Mouse (Mus musculus) cerebellum, postnatal 10 days (tissue): ENCODE measurements around the gene Gm5965.
"Not testable (repeated sequence)": the region's sequence is repeated elsewhere in the genome, so short reads cannot be mapped to it uniquely, and the experiment has no call there.

Experiments used
- DNase-seq, 2 experiments: peaks; one replicate each; pipeline ENCODE4 v3.0.0; 2021; ENCODE audit warnings: mixed read lengths in 2 of 2

The Gm5965 gene

DNA sequence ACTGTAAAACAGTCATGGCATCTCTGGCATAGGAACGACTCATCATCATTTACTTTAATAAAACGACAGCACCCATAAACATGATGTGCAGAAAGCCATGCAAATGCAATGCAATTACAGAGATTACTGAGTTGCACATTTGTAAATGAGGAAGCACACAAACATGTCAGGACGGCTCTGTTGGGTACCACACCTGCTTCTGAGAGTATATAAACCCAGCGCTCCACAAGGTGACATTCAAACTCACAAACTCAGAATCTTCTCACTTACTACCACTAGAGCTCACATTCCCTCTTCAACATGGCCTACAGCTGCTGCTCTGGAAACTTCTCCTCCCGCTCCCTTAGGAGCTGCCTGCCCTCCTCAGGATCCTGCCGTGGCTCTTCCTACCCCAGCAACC is at the start of gene Gm5965:
TSS of gene Gm5965 (plus strand) at position 301 of the 400 bp plus-strand sequence.
- DNase-seq: no peak

DNA sequence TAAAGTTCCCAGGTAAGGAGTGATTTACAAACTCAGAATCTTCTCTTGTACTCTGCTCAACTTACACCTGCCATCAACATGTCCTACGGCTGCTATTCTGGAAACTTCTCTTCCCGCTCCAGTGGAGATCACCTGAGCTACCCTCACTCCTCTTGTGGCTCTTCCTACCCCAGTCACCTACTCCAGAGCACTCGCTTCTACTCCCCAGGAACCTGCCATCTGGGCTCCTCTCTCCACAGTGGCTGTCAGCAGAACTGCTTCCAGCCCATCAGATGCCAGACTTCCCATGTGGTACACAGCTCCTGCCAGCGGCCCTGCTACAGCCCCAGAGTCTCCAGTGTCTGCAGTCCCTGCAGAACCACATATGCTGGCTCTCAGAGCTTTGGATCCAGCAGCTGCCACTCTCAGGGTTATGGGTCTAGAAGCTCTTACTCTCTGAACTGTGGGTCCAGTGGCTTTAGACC is 48.9 kb upstream of the Gm5965 start, which contains the start of gene Krtap13-1:
TSS of gene Krtap13-1 (plus strand) at position 51 of the 464 bp plus-strand sequence.
- DNase-seq: peak; percentile 70 to 85

DNA sequence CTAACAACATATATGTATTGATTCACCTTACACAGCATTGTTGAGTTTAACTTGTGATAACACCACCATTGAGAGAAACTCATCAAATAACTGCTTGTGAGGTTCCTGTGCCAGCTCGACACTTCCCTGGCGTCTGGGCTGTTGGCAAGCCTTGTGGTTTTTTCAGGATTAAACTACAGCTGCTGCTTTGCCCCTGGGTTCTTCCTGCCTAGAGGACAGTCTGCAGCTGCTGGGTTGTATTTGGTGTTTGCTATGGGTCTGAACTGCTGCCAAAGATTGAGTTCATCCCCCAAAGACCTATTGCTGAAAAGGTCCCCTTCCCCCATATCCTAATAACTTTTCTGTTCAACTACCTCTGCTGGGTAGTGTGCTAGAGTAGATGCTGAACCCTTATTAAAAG is 42.3 kb upstream of the Gm5965 start:
- peak; percentile 42 to 54 for DNase-seq

DNA sequence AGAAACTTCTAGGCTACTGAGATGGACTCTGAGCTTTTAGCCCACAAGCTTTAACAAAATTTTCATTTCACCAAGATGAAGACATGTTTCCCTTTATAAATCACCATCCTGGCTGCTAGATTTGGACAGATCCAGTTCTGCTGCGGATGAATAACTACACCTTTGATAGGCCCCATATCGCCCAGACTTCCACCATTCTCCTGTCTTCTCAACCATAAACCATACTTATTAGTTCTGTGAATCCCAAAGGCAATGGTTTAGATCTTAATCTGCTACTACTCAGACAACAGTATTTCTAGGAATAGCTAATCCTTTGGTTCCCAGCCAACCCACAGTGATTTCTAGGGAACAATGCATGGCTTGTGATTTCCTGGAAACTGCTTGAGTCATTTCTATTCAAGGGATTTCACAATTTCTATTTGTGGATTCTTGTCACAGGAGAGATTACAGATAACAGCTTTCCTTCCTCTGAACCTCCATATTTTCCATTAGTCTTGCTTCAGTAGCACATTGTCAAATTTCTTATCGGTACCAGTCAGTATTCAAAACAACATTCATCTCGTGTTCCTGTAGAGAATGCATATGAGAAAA is 32.9 kb upstream of the Gm5965 start:
- peak; percentile 12 to 14 for DNase-seq

DNA sequence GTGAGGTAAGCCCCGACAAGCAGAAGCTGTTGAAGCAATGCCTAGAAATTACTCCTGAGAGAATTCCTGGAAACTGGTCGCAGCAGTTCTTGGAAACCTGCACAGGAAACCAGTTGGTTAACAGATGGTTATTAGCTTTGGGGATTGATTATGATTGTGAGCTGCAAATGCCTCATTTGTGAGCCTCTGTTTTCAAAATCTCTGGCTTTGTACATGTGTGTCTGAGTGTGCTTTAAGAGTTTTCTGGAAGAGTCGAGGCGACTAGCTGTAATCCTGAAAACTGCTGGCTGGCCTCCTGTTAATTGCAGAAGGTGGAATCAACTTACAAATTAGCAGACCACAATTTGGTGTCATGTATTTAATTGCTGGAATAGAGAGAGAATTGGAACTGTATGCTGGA is 29.8 kb upstream of the Gm5965 start:
- peak; percentile 24 to 38 for DNase-seq

DNA sequence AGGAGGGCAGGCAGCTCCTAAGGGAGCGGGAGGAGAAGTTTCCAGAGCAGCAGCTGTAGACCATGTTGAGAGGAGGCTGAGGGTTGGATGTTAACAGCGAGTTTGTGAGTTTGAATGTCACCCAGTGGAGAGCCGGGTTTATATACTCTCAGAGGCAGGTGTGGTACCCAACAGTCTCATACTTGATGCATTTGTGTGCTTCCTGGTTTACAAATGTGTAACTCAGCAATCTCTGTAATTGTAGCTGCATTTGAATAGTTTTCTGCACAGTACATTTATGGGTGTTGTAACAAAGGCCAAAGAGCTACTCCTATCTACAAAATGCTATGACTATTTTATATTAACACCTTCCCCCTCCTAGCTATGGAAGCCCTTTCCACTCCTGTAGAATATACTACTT is 26.2 kb upstream of the Gm5965 start, which contains the start of gene Krtap13:
TSS of gene Krtap13 (minus strand) at position 101 of the 400 bp plus-strand sequence.
- not testable (repeated sequence) for DNase-seq

DNA sequence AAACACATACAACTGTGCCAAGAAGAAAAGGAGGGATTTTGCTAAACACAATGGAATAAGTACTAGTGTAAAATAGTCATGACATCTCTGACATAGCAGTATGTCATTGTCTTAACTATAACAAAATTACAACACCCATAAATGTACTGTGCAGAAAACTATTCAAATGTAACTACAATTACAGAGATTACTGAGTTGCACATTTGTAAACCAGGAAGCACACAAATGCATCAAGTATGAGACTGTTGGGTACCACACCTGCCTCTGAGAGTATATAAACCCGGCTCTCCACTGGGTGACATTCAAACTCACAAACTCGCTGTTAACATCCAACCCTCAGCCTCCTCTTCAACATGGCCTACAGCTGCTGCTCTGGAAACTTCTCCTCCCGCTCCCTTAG is 19.1 kb upstream of the Gm5965 start, which contains the start of gene 2310034C09Rik:
TSS of gene 2310034C09Rik (plus strand) at position 301 of the 400 bp plus-strand sequence.
- not testable (repeated sequence) for DNase-seq

DNA sequence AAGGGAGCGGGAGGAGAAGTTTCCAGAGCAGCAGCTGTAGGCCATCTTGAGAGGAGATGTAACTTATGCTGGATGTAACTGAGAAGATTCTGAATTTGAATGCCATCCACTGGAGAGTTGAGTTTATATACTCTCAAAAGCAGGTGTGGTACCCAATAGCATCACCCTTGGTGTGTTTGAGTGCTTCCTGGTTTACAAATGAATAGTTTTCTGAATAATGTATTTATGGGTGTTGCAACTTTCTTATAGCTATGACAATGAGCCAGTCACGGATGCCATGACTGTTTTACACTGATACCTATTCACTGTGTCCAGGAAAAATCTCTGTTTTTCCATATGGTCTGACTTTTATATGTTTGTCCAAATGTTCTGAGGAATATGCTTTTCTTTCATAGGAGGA is 3.6 kb upstream of the Gm5965 start, which contains the start of gene 2310057N15Rik:
TSS of gene 2310057N15Rik (minus strand) at position 101 of the 400 bp plus-strand sequence.
- DNase-seq: no peak

DNA sequence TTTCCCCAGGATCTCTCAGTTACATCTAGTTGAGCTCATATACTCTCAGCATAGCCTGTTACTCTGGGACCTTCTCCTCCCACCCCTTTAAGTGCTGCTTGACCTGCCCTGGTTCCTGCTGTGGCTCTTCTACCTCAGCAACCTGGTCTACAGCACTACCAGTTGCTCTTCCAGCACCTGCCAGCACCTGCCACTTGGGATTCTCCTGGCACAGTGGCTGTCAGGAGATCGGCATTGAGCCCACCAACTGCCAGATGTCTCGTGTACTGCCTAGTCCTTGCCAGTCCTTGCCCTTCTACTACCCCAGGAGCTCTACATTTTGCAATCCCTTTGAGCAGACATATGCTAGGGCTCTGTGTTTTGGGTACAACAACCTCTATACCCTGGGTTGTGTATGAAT is 9.1 kb downstream of the Gm5965 start:
- peak; percentile 78 to 87 for DNase-seq

DNA sequence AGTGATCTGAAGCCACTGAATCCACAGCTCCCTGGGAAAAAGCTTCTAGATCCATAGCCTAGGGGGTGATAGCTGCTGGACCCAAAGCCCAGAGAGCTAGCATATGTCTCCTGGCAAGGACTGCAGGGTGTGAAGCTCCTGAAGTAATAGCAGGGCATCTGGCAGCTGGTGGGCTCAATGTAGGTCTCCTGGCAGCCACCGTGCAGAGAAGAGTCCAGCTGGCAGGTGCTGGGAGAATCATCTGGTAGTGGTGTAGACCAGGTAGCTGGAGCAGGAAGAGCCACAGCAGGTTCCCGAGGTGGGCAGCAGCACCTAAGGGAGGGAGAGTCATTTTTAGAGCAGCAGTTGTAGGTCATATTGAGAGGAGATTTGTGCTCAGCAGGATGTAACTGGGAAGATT is 34.1 kb downstream of the Gm5965 start, which contains the start of gene Gm20741:
TSS of gene Gm20741 (minus strand) at position 394 of the 400 bp plus-strand sequence.
- peak; percentile 72 to 83 for DNase-seq

DNA sequence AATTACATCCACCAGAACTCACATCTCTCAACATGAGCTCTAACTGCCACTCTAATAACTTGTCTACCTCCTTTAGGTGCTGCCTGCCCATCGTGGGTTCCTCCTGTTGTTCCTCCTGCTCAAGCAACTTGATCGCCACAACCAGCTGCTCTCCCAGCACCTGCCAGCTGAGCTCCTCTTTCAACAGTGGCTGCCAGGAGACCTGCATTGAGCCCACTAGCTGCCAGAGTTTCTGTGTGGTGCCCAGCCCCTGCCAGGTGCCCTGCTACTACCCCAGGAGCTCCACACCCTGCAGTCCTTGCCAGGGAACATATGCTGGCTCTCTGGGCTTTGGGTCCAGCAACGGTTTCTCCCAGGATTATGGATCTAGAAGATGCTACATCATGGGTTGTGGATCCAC is 42.4 kb downstream of the Gm5965 start, which contains the start of gene Krtap15:
TSS of gene Krtap15 (plus strand) at position 150 of the 400 bp plus-strand sequence.
- DNase-seq: peak; percentile 43 to 69

DNA sequence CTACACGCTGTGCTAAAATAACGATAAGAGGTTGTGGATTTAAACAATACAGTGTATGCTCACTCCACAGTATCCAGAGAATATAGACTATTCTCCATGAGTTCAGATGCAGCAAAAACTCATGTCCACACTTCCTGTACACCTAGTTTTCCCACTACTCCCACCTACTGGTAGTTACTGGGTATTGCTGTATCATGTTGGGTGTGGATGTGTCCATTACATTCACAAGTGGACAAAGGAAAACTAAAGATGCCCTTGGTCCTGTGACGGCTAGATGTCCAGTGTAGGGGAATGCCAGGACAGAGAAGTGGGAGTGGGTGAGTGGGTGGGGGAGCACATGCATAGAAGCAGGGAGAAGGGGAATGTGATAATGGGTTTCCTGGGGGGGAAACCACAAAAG is 46.0 kb downstream of the Gm5965 start:
- peak; percentile 45 to 56 for DNase-seq

DNA sequence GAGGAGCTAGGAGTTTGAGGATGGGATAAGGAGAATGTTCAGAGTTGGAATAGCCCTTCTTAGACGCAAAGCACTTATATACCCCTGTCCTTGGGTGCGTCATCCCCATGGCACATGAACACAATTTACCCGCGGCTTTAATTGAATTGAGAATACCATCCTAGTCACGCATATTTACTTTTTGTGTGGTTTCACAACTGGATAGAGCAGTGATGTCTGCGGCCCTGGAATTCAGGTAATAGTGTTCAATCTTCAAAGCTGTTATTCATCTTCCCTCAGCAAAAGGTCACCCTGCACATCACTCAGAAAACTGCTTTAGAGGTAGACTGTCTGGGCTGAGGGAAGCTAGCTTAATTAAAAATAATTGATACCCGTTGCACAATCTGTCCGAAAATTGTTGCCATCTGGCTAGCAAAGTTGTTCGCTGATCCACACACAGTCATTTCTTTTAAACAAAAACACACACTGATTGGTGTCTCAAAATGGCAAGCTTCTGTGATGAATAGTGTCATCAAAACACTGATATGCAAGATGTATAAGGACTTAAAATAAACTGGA is 48.5 kb downstream of the Gm5965 start, which contains the start of gene Krtap14:
TSS of gene Krtap14 (minus strand) at position 51 of the 558 bp plus-strand sequence.
- peak; percentile 25 to 33 for DNase-seq

DNA sequence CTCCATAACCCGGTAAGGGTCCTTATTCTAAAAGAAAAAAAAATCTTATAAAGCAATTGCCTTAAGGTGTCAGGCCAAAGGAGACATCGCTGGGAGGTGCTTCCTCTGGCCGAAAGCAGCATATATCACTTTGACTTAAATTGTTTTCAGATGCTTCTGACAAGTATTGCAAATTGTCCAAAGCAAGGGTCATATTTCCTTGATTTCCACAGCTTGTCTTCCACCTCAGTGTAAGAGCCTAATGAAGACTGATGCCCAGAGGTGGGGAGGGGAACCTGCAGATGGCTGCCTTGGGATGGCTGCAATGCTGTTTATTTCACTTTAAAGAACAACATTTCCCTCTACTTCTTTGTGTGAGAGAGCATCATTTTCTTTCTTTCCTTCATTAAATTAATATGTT is 49.3 kb downstream of the Gm5965 start:
- no peak for DNase-seq
